Mouse (Mus musculus) heart, embryonic 10.5 days (tissue): ENCODE measurements around the gene Tmem255a. TPM values are rescaled to one million over a fixed set of nuclear protein-coding genes. Genes with fewer than 3 reads are reported as not detected.
A peak's percentile ranks its signal among the peaks of the same experiment; 100 is the strongest.

Experiments
- DNase-seq: peaks from one replicate; pipeline ENCODE4 v3.0.0-alpha.2; 2017; ENCODE audit warnings: low spot score
- H3K27ac ChIP-seq: fragments of 300-500 bp; sonication (generic); 2 replicates; pipeline ENCODE4 v1.5.1; 2016; ENCODE audit warnings: mild to moderate bottlenecking
- H3K27me3 ChIP-seq: fragments of 300-500 bp; sonication (generic); 2 replicates; pipeline ENCODE4 v1.6.1; 2016; ENCODE audit warnings: mild to moderate bottlenecking; ENCODE audit not compliant: poor library complexity, insufficient read depth, severe bottlenecking
- H3K36me3 ChIP-seq: fragments of 300-500 bp; sonication (generic); 2 replicates; pipeline ENCODE4 v1.6.1; 2016; ENCODE audit warnings: mild to moderate bottlenecking, moderate library complexity
- H3K4me1 ChIP-seq: fragments of 300-500 bp; sonication (generic); 2 replicates; pipeline ENCODE4 v1.6.1; 2016; ENCODE audit warnings: mild to moderate bottlenecking
- H3K4me3 ChIP-seq: fragments of 300-500 bp; sonication (generic); 2 replicates; pipeline ENCODE4 v1.5.1; 2016; ENCODE audit warnings: mild to moderate bottlenecking, moderate library complexity
- H3K9me3 ChIP-seq: fragments of 300-500 bp; sonication (generic); 2 replicates; pipeline ENCODE4 v1.6.1; 2016; ENCODE audit warnings: mild to moderate bottlenecking, moderate library complexity
- WGBS: fragments of 180-500 bp; shearing (Covaris S2); methylation state at CpG from one replicate; pipeline ENCODE4 v1.1.7; 2016; 5-methylcytosine and 5-hydroxymethylcytosine counted together
- polyA plus RNA-seq: library from polyadenylated mRNA; unstranded; fragments of >200 nt; fragmentation: Nextera tagmentation; extraction: Ambion mirVana; gene quantifications from 2 replicates; pipeline ENCODE4 v1.2.1, GENCODE M21; 2016

Gene Tmem255a
- 18.0 and 24.5 TPM in 2 replicates for polyA plus RNA-seq

DNA sequence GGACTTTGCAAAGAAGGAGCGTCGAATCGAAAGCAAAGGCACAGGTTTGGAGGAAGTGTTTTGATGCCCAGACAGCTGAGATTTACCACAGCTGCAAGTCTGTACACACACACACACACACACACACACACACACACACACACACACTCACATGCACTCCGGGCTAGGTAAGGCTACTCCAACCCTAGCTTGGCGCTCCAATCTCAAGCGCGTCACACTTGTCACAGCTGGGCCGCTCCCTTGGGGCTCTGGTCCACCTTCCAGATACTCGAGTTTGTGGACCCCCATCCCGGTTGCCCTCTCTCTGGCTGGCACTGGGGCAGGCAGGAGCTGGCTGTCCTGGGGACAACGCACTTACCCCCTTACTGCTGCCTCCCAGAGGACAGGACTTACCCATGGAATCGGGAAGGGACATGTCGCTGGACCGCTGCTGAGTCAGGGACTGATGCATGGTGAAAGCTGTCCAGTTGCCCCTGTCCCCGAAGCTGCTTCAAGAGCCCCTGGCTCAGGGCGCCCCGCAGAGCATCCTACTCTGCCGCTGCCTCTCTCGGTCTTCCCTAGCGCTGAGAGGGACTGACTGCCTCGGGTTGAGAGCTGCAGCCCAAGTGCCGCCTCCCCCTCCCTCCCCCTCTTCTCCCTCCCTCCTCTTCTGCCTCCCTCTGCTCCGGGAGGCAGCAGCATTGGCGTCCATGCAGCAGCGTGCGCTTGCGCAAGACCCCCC, at the start of gene Tmem255a:
Gene Tmem255a (minus strand): TSS at position 589 of the 721 bp plus-strand sequence.
- no peak within 1 kb of the TSS for H3K27ac ChIP-seq
- no peaks in the 10 kb centered on the region for H3K9me3 ChIP-seq
- peak; percentile 76 for DNase-seq
- H3K4me3 ChIP-seq = peak within 1 kb of the TSS; percentile 54
- 0 out of 2 replicates have a peak, but pooled peaks cover 3% of the 10 kb centered on the region for H3K4me1 ChIP-seq
- H3K36me3 ChIP-seq = no peaks in the 10 kb centered on the region
- peaks cover 5% of the 10 kb centered on the region; the same call in 1 of the 2 replicates for H3K27me3 ChIP-seq
- 13% methylated on average over 27 of the region's 27 CpGs for WGBS

DNA sequence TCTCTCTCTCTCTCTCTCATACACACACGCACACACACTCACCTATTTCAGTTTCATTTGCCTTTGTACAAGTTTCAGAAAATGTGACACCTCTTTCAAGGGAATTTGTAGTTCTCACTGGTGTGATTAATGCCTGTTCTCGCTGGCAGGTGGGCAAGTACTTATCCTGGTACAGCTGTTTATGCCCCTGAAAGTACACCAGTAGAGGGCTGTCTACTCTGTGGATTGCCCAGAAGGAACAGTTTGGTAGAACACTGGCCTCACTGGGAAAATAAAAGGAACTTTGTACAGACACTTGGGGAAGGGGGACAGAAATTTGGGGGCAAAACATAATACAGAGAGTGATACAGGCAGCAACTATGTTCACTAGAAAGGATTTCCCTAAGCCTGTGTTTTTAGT, 7.4 kb upstream of the Tmem255a start:
- no peaks in the 10 kb centered on the region for H3K9me3 ChIP-seq
- no peak overlapping the region for H3K4me3 ChIP-seq
- no peak for DNase-seq
- H3K27me3 ChIP-seq = no peaks in the 10 kb centered on the region
- WGBS = 29% methylated on average over 2 of the region's 2 CpGs
- H3K36me3 ChIP-seq = no peaks in the 10 kb centered on the region
- H3K4me1 ChIP-seq = no peaks in the 10 kb centered on the region
- no peak overlapping the region for H3K27ac ChIP-seq

DNA sequence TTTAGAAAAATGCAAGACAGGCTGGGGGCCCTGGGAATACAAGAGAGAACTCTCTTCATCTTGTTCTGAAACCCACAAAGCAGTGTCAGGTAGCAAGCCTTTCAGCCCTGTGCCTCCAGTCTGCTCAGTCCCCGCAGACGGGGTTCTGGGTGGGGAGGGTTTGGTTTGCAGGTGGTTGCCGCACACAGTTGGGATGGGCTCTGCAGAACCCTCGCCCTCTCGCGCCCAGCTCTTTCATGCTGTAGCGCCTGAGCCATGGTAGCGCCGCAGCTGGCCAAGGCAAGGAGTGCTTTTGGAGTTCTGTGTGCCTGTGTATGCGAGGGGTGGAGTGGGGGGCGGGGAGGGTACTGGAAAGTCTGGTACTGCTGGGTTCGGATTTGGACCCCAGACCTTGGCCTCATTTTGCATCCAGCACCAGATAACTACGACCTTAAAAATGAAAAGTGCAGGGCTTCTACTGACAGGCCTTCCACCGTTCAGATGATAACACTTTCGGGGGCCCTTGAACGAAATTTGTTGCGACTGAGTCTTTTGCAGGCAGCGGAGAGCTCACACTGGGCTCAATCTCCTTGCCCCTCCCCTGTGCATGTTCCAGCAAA, 1.8 kb downstream of the Tmem255a start:
- Histone ChIP-seq H3K27me3 (peaks cover 9% of the 10 kb centered on the region; the same call in 1 of the 2 replicates), H3K4me1 (0 out of 2 replicates have a peak, but pooled peaks cover 3% of the 10 kb centered on the region), H3K4me3 (peak overlapping the region; percentile 54), H3K36me3 (no peaks in the 10 kb centered on the region), H3K9me3 (no peaks in the 10 kb centered on the region), H3K27ac (no peak overlapping the region)
- no peak for DNase-seq
- 15% methylated on average over 18 of the region's 18 CpGs for WGBS

DNA sequence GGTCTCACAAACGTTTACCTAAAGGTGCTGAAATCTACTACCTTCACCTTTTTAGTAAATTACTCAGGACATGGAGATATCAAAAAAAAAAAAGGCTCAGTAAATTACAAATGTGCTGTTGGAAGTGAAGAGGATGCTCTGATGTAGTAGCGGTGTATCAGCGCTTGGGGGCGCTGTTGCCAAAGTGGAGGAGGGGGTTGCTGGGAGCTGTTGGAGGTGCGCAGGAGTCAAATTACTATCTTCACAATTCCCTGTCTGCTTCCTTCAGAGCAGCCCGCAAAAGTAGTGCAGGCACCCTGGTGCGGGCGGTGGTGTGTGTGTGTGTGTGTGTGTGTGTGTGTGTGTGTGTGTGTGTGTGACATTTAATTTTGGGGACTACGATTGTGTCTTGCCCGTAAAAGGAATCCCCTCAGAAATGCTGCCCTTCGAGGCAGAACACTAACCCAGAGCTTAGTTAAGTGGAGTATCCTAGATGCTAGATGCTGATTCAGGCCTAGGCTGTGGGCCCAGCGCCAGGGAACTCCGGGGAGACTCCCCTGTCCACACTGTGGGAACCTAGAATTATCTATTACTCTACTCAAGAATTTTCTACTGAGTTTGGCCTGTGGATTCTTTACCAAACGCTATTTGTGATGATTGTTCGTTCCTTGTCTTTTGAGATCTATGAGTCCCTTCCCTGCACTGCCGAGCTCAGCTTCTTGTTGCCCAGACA, 2.4 kb downstream of the Tmem255a start:
- WGBS = 18% methylated on average over 16 of the region's 16 CpGs
- no peak overlapping the region for H3K27ac ChIP-seq
- no peaks in the 10 kb centered on the region for H3K9me3 ChIP-seq
- peak; percentile 77 for DNase-seq
- peaks cover 9% of the 10 kb centered on the region; the same call in 1 of the 2 replicates for H3K27me3 ChIP-seq
- H3K4me1 ChIP-seq = 0 out of 2 replicates have a peak, but pooled peaks cover 3% of the 10 kb centered on the region
- H3K4me3 ChIP-seq = peak overlapping the region; percentile 54
- H3K36me3 ChIP-seq = no peaks in the 10 kb centered on the region

DNA sequence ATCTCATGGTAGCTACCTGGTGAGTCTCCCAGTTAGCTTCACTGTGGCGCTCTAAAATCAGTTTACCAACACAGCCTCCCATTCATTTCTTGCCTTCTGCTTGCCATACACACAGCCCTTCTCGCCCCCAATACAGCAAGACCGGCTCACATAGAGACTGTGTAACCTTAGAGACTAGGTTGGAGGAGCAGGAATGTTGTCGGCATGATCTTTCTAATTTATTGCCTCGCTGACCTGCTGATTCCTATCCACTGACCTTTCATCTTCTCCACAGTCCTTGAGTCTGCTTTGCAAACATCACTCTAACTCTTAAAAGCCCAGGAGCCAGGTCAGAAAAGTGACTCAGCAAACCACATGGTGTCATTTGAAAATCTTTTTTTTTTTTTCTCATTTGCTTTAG, 4.6 kb downstream of the Tmem255a start:
- Histone ChIP-seq H3K4me1 (0 out of 2 replicates have a peak, but pooled peaks cover 3% of the 10 kb centered on the region), H3K4me3 (no peak overlapping the region), H3K27me3 (peaks cover 9% of the 10 kb centered on the region; the same call in 1 of the 2 replicates), H3K36me3 (no peaks in the 10 kb centered on the region), H3K27ac (no peak overlapping the region), H3K9me3 (no peaks in the 10 kb centered on the region)
- no peak for DNase-seq
- WGBS = 42% methylated on average over 5 of the region's 5 CpGs

DNA sequence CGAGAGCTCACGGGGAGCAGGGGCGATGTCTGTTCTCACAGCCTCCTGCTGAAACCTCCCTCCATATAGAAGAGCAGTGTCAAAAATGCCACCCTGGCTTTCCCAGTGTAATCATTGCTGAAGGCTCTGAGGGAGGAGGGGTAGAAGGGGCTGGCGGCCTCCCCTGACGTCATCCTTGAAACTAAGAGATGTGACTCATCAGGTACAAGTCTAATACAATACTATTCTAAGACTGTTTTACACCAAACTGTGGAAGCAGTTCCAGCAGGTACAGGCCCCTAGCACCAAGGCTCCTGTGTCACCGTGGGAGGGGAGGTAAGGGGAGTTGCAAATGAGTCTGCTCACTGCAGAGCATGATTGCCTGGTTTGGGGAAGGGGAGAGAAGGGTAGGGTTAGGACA, 5.1 kb downstream of the Tmem255a start:
- WGBS = 42% methylated on average over 6 of the region's 6 CpGs
- no peaks in the 10 kb centered on the region for H3K36me3 ChIP-seq
- no peak overlapping the region for H3K27ac ChIP-seq
- no peak overlapping the region for H3K4me3 ChIP-seq
- DNase-seq = no peak
- 0 out of 2 replicates have a peak, but pooled peaks cover under 1% of the 10 kb centered on the region for H3K4me1 ChIP-seq
- no peaks in the 10 kb centered on the region for H3K9me3 ChIP-seq
- H3K27me3 ChIP-seq = peaks cover 9% of the 10 kb centered on the region; the same call in 1 of the 2 replicates

DNA sequence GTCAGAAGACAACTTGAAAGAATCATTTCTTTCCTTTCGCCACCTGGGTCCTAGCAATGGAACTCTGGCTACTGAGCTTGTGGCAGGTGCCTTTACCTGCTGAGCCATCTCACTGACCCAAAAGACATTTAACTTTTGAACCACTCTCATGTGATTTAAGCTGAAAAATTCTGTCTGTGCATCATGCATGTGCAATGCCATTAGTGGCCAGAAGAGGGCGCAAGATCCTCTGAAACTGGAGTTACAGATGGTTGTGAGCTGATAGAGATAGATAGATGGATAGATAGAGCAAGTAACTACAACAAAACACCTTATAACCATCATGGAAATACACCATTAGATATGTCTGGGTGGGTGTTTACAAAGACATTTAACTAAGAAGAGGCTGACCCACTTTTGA, 14.5 kb downstream of the Tmem255a start:
- 33% methylated on average over 2 of the region's 2 CpGs for WGBS
- Histone ChIP-seq H3K4me3 (no peak overlapping the region), H3K4me1 (no peaks in the 10 kb centered on the region), H3K27me3 (no peaks in the 10 kb centered on the region), H3K9me3 (no peaks in the 10 kb centered on the region), H3K27ac (no peak overlapping the region), H3K36me3 (no peaks in the 10 kb centered on the region)
- no peak for DNase-seq

DNA sequence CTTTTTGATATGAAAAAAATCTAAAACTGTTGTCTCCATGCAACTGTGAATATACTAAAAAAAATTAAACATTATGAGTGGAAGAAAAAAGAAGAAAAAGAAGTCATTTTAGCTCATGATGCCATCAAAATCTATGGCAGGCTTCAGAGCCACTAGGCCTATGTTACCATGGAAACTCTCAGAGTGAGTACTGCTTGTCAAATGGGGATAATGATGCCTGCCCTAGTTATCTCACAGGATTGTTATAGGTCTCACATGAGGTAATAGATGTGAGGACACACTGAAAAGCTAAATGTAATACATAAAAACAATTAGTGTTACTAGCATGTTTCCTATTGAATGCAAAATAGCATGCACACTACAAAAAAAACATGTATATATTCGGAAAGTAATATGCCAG, 22.4 kb downstream of the Tmem255a start:
- no peak for DNase-seq
- Histone ChIP-seq H3K27me3 (no peaks in the 10 kb centered on the region), H3K9me3 (no peaks in the 10 kb centered on the region), H3K36me3 (no peaks in the 10 kb centered on the region), H3K4me3 (no peak overlapping the region), H3K4me1 (no peaks in the 10 kb centered on the region), H3K27ac (no peak overlapping the region)
- 75% methylated on average over 1 of the region's 1 CpGs for WGBS

DNA sequence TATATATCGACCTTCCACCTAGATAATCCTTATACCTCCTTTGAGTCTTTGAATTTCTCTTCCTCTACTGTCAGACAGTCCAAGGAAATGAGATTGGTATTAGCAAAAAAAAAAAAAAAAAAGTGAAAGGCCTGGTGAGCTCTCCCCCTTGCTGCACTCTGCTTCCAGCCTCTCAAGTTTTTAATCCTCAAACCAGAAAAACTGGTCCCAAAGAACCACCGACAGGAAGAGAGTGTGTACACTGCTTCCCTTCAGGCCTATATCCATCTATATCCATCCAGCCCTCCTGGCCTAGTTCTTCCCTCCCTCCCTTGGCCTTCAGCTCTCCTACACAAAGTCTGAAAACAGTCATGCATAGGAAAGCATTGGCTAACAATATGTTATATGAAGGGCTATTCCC, 29.5 kb downstream of the Tmem255a start:
- 45% methylated on average over 2 of the region's 2 CpGs for WGBS
- no peak overlapping the region for H3K4me3 ChIP-seq
- no peaks in the 10 kb centered on the region for H3K27me3 ChIP-seq
- H3K27ac ChIP-seq = no peak overlapping the region
- no peaks in the 10 kb centered on the region for H3K36me3 ChIP-seq
- no peak for DNase-seq
- H3K9me3 ChIP-seq = no peaks in the 10 kb centered on the region
- H3K4me1 ChIP-seq = no peaks in the 10 kb centered on the region

DNA sequence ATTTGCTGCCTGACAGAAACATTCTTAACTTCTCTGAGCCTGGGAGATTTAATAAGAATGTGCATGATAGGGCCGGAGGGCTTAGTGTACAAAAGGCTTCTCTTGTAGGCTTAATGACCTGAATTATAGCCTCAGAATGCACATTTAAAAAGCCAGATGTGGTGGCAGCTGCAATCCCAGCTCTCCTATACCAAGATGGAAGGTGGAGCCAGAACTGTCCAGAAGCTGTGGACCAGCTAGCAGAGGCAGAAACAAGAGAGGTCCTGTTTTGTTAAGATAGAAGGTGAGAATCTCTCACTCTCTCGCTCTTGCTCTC, 34.6 kb downstream of the Tmem255a start:
- Histone ChIP-seq H3K27ac (no peak overlapping the region), H3K27me3 (no peaks in the 10 kb centered on the region), H3K9me3 (no peaks in the 10 kb centered on the region), H3K36me3 (no peaks in the 10 kb centered on the region), H3K4me3 (no peak overlapping the region), H3K4me1 (no peaks in the 10 kb centered on the region)
- WGBS = 84% methylated on average over 2 of the region's 2 CpGs
- DNase-seq = no peak

DNA sequence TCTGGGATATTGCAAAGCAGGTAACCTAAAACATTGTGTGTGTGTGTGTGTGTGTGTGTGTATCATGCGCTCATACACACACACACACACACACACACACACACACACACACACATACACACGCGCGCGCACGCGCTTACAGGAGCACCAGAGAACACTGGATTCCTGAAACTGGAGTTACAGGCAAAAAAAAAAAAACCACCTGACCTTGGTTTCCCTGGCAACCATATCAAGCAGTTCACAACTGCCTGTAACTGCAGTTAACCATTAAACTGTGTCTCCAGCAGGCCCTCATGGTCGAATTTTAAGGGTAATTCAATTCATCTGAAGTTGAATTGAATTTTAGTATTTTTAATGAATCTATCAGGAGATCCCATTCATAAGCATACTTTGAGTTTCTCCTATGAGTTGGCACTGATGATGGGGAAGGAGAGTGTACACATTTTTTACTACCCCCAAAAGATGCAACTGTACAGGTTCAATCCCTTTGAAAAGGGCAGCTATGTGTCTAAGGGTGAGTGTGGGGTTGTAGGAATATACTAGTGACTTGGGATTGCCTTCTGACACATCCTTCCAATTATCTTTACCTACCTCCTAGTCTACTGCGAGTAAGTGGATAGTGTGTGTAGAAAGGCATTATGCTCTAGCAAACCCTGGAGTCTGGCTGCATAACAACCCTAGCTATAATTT, 35.1 kb downstream of the Tmem255a start:
- H3K9me3 ChIP-seq = no peaks in the 10 kb centered on the region
- no peak for DNase-seq
- 86% methylated on average over 9 of the region's 9 CpGs for WGBS
- no peaks in the 10 kb centered on the region for H3K4me1 ChIP-seq
- no peak overlapping the region for H3K27ac ChIP-seq
- H3K27me3 ChIP-seq = no peaks in the 10 kb centered on the region
- no peak overlapping the region for H3K4me3 ChIP-seq
- no peaks in the 10 kb centered on the region for H3K36me3 ChIP-seq

DNA sequence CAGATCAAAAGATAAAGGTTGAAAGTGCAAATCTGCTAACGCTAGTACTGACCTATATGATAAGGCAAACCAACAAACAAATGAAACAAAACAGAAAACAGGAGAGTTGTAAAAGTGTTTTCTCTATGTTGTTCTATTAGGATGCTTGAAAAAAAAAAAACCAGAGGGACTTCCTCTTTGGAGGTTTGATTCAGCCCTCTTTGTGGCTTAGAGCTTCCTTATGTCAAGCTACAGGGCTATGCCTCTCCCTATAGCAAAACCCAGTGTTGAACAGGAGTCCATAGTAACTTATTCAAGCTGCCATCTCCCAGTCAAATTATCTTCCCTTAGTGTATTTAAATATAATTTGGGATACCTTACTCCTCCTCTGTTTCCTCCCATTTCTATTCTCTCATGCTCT, 44.8 kb downstream of the Tmem255a start:
- no peak for DNase-seq
- Histone ChIP-seq H3K4me1 (no peaks in the 10 kb centered on the region), H3K9me3 (no peaks in the 10 kb centered on the region), H3K36me3 (no peaks in the 10 kb centered on the region), H3K4me3 (no peak overlapping the region), H3K27ac (no peak overlapping the region), H3K27me3 (no peaks in the 10 kb centered on the region)
- WGBS = 56% methylated on average over 1 of the region's 1 CpGs

DNA sequence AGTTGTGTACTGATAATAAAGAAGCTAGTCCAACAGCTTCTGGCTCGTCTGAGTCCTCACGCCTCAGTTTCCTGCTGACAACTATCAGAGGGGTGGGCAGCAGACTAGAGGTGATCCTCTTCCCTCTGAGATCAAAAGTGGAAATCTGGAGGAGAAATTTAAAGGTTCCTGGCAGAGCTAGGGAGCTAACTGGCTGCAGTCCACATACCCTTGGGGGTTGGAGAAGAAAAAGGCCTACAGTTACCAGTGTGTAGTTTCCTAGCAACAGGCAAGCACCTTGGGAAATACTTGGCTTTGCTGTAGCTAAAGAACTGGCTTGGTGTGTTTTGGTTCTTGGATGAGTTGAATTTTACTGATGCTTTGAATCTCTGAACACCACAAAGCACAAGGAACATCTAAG, 50.4 kb downstream of the Tmem255a start:
- Histone ChIP-seq H3K27me3 (no peaks in the 10 kb centered on the region), H3K4me3 (no peak overlapping the region), H3K9me3 (no peaks in the 10 kb centered on the region), H3K36me3 (no peaks in the 10 kb centered on the region), H3K4me1 (no peaks in the 10 kb centered on the region), H3K27ac (no peak overlapping the region)
- DNase-seq = no peak
- 69% methylated on average over 2 of the region's 2 CpGs for WGBS
